Mouse (Mus musculus): ENCODE results near the gene Tubgcp4.

GRCm38 (mm10) chr2:121170481-121170971 is at the start of gene Tubgcp4:
- TF ChIP-seq GATA1 (IDR thresholded peaks at IDR 0.05; ENCODE audit: borderline replicate concordance, low read length) (no peak), FLI1 (IDR thresholded peaks at IDR 0.05; ENCODE audit: low read length) (no peak)

Measured in megakaryocyte, embryonic 14.5 days (primary cell).